Mouse (Mus musculus) activated CD4-positive, CD25-positive, alpha-beta regulatory T cell, adult 4 months (primary cell): ENCODE measurements at regions not wholly inside any gene's neighbourhood (a gene's known extent, or its start where the extent isn't known, plus 50 kb on each side); places are given as distances from the start of the nearest gene placed in this dataset.

Experiments
- ATAC-seq: one replicate; pipeline ENCODE4 v1.8.0; 2017

DNA sequence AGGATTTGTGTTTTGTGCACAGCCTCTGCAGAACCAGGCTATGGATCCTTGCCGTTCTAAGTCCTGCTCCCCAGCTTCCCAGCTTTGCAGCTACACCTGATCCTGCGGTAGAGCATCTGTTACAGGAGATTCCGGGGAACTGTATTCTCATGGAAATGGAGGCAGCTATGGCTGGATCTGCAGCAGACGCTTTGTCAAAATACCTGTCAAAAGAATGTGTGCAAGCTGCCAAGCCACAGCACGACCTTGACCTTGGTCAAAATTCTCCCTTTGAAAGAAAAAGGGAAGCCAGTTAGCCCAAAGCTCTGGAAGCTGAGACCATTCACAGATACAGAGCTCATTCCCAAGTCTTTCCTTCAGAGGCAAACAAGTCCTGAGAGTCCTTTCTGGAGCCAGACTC, 255.3 kb downstream of the Med13l start:
- no peak for ATAC-seq

DNA sequence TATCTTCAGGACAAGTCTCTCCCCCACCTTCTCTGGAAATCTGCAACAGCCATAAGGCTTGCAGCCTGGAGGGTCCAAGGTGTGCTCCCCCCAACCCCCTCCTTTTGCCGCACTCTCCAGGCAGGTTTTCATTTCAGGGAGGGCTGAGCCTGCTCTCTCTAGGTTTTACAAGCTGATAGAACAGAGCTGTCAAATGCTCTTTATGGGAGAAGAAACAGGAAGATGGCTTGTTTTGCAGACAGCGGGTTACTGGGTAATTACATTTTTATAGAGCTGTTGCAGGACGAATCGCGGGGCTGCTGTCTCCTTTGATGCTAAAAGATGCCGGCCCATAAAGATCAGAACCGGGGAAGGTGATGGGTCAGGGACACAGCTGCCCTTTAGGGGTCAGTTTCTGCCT, 257.8 kb downstream of the Med13l start:
- no peak for ATAC-seq

DNA sequence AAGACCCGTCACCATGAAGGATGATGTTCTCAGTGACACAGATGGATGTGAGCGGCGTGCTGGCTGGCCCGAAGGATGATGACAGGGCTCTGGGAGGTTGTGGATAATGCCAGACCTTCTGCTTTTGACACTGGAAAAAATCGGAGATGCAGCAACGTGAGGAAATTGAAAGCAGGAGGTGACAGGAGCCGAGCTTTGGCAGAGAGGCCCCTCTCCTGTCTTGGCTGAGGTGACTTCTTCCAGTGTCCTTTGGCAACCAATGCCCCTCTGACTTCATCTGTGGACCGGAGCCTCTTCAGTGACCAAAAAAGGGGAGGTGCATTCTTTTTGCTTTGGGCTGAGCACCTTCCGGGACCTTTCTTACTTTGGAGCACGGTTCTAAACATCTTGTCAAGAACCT, 264.3 kb downstream of the Med13l start:
- ATAC-seq: no peak

DNA sequence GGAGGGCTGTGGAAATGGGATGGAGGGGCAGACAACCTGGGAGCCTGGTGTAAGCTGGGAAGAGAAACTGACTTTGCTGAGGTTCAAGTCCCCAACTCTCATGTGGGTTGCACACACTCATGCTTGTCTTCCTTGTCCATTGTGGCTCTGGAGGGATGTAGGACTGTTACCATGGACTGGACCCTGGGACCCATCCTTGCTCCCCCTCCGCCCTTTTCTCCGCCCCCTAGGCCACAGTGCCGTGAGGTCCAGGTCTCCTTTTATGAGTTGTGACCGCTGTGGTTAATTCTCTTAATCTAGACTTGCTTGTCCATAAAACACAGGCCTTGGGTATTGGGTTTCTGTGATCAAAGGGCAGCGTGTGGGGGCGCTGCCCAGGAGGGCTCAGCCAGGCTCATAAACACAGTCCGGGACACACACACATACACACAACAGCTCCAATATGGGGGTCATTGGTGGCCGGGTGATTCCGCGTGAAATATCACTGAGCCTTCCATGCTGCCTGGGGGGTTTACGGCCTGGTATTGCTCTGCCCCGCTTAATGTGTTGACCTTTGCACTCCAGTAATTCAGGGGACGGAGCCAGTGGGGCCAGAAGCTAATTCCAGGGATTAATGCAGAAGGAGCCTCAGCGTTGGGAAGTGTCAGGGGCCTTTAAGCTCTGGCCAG, 268.7 kb downstream of the Med13l start:
- ATAC-seq: no peak

DNA sequence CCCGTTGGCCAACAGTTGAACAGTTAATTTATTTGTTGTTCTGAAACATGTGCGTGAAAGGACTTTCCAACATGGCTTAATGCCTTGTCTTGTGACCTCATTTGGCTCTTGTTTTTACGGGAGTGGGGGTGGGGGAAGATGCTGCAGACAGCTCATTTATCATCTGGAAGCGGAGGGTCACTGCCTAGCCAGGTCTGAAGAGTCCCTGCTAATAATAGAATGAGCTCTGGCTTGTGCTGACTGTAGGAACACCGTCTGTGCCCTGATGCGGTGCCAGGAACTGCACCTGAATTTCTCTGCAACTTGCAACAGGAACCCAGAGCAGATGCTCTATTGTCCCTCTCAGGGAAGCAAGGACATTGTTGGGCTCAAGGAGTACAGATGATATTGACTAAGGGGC, 272.2 kb downstream of the Med13l start:
- no peak for ATAC-seq

DNA sequence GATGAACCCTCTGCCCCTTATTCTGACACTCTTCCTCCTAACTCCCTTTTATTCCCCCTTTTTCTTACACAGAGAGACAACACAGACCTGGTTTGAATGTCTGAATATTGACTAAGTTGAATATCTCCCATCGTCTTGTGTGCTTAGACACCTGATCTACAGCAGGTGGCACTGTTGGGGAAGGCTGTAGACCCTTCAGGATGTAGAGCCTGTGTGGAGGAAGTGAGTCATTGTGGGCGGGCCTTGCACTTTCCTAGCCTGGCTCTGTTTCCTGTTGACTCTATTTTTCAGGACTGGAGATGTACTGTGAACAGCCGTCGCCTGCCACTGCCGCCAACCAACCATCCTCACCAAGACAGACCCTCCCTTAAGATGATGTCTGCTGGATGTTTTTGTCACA, 273.6 kb downstream of the Med13l start:
- ATAC-seq: no peak

DNA sequence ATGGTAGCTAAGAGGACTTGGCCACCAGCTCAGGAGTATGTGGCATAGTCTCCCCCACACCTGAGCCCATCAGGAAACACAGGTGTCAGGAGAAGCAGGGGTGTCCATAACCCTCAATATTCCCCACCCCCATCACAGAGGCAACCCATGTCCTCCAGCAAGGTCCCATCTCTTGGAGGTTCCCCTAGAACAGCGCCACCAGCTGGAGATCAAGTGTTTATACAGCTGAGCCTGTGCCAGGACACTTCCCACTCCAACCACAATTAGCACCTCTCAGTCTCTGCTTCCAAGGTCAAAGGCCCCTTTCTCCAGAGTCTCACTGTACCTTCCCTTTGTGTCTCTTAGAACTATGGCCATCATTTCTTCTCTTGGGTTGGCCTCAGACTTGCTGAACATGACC, 276.5 kb downstream of the Med13l start:
- ATAC-seq: no peak

DNA sequence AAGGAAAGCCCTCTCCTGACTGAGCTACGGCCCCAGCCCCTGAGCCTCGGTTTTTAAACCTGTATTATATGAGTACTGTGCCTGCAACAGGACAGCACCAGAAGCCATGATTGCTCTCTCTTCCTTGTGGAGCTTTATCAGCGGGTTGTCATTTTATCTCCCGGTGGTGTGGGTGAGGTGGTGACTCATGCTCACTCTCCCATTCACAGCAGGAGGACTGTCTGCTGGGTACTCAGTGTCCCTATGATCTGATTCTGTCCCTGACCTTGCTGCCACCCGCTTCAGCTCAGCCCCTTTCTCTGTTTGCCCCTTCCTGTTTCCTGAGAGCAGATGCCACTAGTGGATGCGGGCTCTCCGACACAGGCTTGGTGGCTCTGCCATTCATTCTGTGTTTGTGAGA, 277.9 kb downstream of the Med13l start:
- ATAC-seq: no peak

DNA sequence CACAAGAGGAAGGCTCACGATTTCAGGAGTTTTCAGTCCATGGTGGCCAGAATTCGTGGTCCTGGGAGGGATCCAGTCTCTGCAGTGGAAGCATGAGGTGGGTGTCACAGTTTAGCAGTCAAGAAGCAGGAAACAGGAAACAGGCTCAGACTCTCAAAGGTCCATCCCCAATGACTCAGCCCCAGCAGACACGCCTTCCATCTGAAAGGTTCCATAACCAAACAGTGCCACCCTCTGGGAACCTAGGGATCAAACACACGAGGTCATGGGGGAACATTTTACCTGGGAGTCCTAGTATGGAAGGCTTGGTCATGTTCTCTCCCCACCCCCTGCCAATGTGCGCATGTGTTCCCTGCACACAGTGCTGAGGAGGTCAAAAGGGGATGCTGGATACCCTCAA, 279.4 kb downstream of the Med13l start:
- ATAC-seq: no peak

DNA sequence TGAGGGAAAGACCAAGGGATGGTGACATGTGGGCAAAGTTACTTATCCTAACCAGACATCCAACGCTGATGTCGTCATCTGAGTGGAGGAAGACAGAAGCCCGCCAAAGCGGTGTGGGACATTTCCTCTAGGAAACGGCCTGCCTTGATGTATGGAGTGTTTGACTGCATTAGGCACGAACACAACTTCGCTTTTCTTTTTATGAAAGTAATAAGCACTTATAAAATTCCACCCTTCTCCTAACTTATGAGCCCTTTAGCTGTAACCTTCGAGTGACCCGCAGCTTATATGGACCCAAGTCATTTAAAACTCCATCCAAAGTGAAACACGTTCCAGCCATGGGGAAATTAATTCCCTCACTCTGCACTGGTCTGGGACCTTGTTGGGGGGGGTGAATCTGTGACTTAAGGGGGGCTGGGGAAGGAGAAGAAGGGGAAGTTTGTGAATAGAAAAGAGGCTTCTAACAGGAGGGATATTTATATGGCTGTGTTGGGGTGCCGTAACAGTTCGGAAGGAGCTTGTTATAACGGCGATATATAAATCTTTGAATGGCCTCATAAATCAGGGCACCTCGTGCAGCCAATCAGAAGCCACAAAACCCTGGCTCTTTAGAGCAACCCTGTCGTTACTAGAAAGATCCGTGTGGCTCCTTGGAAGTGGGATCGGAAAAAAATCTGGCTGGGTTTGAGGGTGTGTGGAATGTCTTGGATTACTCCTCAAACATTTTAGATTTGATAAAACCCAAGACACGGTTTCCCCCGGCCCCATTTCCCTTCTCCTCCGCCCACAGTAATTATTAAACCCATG, 280.9 kb downstream of the Med13l start:
- ATAC-seq: no peak

DNA sequence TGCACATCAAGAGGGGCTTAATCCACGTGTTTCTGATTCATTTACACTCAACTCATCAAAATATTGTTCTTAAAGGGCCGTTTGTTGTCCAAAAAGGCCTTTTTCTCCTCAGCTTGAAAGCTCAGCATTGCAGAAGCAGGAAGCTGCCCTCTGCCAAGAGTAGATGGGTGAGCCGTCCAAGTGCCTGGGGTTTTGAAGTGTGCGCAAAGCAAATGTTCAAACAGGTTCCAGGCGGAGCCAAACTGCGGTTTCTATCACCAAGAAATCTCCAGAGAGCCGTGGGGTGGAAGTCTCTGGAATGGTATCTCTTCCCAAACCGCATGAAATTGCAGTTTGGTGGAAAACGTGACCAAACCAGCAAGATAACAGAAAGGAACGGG, 281.5 kb downstream of the Med13l start:
- ATAC-seq: no peak

DNA sequence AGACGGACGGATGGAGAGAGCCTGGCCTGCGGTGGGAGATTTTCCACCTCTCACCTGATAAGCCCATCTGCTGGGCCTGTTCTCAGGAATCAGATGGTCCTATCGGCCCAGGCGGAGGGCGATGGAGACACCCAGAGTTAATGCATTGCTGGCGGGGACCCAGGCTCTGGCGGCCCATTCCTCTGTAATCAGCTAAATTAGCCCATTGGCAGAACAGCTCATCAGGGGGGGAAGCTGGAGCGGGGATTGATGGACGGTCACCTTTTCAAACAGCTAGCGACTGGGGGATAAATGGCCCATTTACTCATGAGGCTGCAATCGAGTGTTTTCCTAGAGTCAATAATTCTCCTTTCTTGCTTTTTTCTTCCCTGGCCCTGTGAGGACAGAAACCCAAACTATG, 296.5 kb downstream of the Med13l start:
- no peak for ATAC-seq

DNA sequence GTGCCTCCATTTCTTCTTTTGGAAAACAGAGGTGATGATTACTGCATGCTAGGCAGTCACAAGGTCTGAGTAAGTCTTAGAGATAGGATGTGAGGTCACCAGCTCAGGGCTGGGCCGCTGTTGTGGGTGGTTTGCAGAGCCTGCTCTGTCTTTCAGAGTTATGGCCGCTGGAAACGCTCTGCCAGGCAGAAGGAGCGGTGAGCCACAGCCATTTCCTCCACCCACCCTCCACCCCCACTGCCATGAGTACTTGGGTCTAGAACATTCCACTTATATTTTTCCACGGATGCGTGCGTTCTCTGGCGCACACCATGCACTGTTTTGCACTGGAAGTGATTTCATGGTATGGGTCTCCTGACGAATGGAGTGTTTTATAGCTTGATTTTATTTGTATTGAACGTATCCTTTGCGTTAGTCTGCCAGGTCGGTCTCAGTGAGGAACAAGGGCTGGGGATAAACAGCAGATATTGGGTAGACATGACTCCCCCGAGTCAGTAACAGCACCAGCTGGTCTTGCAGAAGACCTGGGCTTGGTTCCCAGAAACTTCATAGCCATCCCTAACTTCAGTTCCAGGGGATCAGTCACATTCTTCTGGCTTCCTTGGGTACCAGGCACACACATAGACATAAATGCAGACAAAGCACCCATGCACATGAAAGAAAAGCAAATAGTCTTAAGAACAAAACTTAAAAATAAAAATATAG, 300.8 kb downstream of the Med13l start:
- ATAC-seq: no peak

DNA sequence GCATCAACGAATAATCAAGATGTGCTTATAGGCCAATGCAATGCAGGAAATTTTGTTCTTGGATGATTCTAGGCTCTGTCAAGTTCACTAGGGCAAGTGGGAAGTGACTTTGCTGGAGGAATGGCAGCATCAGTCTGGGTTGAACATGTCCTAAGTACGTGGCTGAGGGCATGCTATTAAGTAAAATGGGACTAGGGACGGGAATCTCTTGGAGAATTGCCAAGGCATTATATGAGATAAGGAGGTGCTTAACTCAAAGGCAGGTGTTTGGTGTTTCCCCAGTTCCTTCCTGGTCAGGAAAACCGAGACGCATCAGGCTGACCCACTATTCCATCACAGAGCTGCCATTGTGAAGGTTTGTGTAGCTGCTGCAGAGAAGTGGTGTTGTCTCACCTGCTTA, 307.0 kb downstream of the Med13l start:
- ATAC-seq: no peak

DNA sequence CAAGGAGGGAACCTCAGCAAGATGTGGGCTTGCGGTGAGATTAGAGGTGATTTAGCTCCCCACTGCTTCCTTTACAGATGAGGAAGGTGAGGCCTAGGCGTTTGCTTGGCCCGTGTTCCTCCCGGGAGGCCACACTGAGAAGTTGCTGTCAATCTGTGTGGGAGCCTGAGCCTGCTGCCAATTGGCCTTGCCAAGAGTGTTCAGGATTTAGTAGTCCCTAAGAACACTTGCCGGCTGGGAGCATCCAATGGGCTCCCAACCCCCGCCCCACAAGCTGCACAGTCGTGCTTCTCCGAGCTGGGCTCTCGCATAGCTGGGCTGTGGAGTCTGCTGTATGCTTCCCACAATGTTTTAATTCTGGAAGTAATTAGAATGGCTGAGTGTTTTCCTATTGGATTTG, 308.9 kb downstream of the Med13l start:
- ATAC-seq: no peak

DNA sequence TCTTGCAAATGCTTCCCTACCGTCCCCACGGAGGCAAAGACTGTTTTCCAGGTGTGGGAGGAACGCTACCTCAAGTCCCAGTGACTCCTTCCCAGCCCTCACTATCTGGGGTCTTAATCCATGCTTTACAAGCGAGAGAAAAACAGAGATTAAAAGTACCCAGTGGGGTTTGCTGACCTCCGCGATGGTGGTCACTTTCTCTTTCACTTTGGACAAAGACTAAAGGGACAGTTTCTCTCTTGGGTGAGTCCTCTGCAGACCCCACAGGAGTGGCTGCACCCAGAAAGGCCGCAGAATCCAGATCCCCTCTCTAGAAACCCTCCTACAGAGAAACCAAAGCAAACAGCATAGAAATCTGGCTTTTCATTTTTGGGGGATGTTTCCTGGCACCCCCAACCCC, 313.4 kb downstream of the Med13l start:
- ATAC-seq: no peak

DNA sequence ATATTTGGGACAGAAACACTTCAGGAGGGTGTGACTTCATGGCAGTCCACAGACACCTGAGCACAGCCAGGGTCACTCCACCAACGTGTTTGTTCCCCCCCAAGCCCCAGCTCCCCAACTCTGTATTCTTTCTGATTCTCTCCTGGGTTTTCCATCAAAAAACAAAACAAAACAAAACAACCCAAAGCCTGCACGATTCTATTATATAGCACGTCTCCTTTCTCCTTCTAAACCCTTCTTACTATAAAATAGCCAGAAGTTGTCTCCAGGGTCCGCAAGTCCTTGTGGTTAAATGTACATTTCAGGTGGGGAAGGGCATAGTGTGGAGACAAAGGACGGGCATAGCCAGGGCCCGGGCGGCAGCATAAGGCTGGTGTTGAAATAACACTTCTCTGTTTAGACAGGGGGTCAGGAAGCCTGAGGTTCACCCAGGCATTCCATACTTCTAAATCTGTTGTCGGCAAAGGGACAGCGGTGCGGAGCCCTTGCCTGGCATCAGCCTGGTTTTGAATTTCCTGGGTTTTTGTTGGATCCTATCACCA, 314.7 kb downstream of the Med13l start:
- no peak for ATAC-seq

DNA sequence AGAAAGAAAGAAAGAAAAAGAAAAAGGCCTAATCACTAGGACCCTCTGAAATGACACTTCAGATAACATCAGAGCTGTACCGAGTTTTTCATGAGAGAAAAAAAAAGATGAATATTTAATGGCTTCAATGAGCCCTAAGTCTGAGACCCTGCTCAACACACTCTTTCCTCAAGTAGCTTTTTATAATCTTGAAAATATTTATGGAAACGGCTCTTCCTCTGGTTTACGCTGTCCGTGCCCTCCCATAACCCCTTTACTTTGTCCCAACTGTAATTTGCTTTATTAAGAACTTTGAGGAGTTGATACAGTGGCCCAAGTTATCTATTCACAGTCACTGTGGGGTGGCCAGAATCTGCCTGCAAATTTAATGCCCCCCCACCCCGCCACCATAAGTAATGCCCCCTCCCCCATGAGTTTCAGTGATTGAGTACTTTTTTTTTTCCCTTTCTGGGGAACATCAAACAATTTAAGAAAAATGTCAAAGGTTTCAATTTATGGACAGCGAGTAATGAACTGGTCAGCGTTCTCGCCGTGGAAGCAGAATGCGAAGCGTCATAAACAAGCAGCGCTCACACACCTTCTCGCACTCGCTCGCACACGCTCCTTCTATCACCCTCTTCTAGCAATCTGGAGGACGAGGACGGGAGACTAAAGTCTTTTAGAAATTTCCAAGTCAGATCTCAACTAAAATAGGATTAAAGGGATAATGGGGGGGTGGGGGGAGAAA, 316.3 kb downstream of the Med13l start:
- ATAC-seq: no peak

DNA sequence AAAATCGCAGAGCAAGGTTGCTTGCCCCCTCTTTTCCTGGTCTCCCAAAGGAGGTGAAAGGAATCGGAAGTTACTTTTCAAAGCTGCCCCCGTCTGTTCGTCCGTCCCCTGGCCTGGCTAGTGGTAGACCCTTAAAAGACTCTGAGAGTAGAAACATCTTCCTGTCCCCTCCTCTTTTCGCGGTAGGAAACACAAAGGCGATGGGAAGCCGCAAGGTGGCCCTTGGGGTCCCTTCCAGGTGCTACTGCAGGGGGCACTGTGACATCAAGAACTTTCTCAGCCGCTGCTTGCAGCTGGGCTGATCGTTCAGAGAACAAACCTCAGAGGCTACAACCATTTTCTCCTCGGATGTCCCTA, 316.8 kb downstream of the Med13l start:
- no peak for ATAC-seq

DNA sequence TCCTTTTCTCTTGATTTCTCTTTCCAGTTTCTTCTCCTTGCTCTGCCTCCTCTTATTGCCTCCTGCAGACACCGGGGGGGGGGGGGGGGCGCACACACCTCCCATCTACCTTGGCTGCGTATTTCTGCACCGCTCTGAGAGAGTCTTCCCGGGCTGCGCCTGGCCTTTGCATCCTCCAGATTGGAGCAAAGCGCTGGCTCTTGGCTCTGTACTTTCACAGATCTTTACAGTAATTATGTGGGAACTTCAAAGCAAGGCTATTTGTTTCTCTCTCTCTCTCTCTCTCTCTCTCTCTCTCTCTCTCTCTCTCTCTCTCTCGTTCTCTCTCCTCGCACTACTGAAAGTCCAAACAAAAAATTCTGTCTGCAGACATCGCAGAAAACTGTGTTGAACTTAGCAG, 317.4 kb downstream of the Med13l start:
- no peak for ATAC-seq

DNA sequence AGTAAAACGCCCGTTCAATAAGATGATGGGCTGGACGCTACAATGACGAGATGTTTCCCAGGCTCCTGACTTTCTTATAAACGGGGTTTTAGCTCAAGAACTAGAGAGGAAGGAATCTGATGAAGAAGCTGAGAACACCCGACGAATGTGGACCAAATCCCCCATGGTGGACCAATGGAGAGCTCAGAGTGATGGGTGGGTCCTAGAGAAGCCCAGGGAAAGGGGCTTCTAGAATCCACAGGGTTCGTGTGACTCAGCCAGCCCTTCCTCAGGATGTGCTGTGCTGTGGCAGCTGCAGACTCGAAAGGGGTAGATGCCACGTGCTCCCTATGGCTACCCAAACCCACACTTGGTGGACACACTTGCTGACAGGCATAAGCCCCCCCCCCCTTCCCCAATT, 318.2 kb downstream of the Med13l start:
- ATAC-seq: no peak

DNA sequence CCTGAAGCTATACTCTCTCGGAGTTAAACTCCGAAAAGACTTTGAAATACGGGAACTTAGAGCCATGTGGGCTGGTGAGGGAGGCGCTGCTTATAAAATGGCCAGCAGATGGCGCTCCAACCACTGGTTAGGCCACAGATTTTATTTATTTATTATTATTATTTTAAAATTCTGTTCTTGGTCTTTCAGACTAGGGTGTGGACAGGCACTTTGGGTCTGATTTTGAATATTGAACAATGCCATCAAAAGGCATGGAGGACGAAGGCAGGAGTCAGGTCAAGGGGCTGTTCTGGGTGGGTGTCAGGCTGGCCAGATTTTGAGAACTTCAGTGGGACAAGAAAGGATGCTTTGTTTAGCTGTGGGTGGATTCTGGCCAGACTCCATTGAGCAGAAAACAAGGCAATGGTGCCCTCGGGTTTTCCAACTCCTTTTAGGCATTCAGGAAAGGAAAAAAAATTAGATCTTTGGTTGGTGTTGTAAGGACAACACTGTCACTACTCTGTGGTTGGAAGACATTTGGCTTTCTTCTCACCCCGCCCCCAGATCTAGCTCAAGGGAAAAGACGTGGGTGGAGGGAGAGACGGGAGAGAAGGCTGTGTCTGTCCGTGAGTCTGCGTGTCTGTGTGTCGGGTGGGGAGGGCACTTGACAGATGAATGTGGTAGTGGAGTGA, 319.5 kb downstream of the Med13l start:
- no peak for ATAC-seq

DNA sequence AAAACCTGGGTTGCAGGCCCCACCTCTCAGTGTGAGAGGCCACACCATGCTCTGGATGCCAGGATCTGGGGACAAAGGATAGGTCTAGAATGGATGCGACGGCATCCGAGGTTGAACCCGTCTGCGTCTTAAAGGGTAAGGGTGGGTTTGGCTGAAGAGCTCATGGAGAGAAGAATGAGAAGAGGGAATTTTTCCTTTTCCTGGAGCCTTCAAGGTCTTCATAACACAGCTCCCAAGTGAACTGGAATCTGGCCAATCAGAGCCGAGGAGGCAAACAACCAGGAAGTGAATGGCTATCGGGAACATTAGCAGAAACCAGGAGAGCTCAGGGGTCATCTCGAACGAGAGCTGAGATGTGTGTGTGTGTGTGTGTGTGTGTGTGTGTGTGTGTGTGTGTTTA, 320.1 kb downstream of the Med13l start:
- no peak for ATAC-seq
